Mouse (Mus musculus): Measurements from ENCODE around the gene Tob1. TPM values are rescaled to one million over a fixed set of nuclear protein-coding genes. Genes with fewer than 3 reads are reported as not detected.

Gene Tob1
- total RNA-seq, 4 experiments from 2014 or later = 196 to 240 (median 221) TPM

Other genes with a start within 250 kb of the Tob1 start
- gene Gm20390, start 243.2 kb upstream of the Tob1 start, total RNA-seq (2022) = 10 to 100 TPM in 2 of 4 experiments, 1 to 10 TPM in 2; 7.0 to 15.4 (median 9.8) TPM
- gene Nme1, start 242.9 kb upstream of the Tob1 start, total RNA-seq (2022) = 10 to 100 TPM; 10.3 to 24.4 (median 11.8) TPM
- 100 to 1,000 TPM; 142 to 167 (median 160) TPM for gene Spag9, start 215.4 kb upstream of the Tob1 start, total RNA-seq (2022)
- gene Wfikkn2, start 34.6 kb downstream of the Tob1 start, total RNA-seq (2022) = 10 to 100 TPM; 12.1 to 16.7 (median 13.5) TPM
- not detected for gene Gm21885, start 70.4 kb downstream of the Tob1 start, total RNA-seq (2022)
- 10 to 100 TPM; 21.7 to 37.7 (median 28.2) TPM for gene Luc7l3, start 110.5 kb downstream of the Tob1 start, total RNA-seq (2022)
- 100 to 1,000 TPM; 219 to 291 (median 246) TPM for gene Ankrd40, start 116.5 kb downstream of the Tob1 start, total RNA-seq (2022)
- gene Abcc3, start 181.5 kb downstream of the Tob1 start, total RNA-seq (2022) = under 1 TPM; 0.17 to 0.65 (median 0.36) TPM